Mouse (Mus musculus) CD4-positive helper T cell, adult 2 months (primary cell): ENCODE measurements around the gene Klhdc10.

Source experiments
- DNase-seq: peaks from one replicate; pipeline ENCODE4 v3.0.0-alpha.2; 2012; ENCODE audit warnings: low read depth, missing footprints, low spot score

The Klhdc10 gene

GRCm38 (mm10) chr6:30468058-30468457 is 66.4 kb downstream of the Klhdc10 start:
- DNase-seq = no peak

GRCm38 (mm10) chr6:30468684-30469083 is 67.0 kb downstream of the Klhdc10 start:
- DNase-seq = no peak

- no peak for DNase-seq
Observed at GRCm38 (mm10) chr6:30469370-30469769, 67.7 kb downstream of the Klhdc10 start.

GRCm38 (mm10) chr6:30471706-30472105 is 70.0 kb downstream of the Klhdc10 start:
- DNase-seq = no peak

- DNase-seq = no peak
Observed at GRCm38 (mm10) chr6:30476025-30476765, 74.5 kb downstream of the Klhdc10 start.

- no peak for DNase-seq
Observed at GRCm38 (mm10) chr6:30477210-30477714, 75.6 kb downstream of the Klhdc10 start.

- no peak for DNase-seq
Observed at GRCm38 (mm10) chr6:30477784-30478183, 76.1 kb downstream of the Klhdc10 start.

- no peak for DNase-seq
Observed at GRCm38 (mm10) chr6:30479418-30479817, 77.8 kb downstream of the Klhdc10 start.

- DNase-seq = no peak
Observed at GRCm38 (mm10) chr6:30482908-30483307, 81.2 kb downstream of the Klhdc10 start.

- no peak for DNase-seq
Observed at GRCm38 (mm10) chr6:30486504-30486903, 84.8 kb downstream of the Klhdc10 start.

- DNase-seq = peak; percentile 48
Observed at GRCm38 (mm10) chr6:30499049-30499448, 97.4 kb downstream of the Klhdc10 start.
